In genomic region chr9:29519181-29519580, GRCm38 (mm10) we compare ENCODE assay signal across 17 mouse cellular contexts.
DNase-seq lines count a peak whose midpoint lies in the region; ATAC-seq and TF ChIP-seq lines count a peak whose summit lies in the region.
"Had no signal": no experiment of that assay in that cellular context is flagged by ENCODE, and none has a peak within 500 bp of the region (broad histone marks: within the 10 kb centered on the region; RNA-seq: fewer than 3 reads in every experiment).

No protein-coding gene starts in this region.

- DNase-seq in layer of hippocampus, adult 2 months (ENCODE audit: low spot score in 2 of 2) = no peak
- no peak for DNase-seq in layer of hippocampus, adult 8-10 months (ENCODE audit: low spot score in 2 of 2)
- peak; percentile 11 for DNase-seq in right cerebral cortex, postnatal 25 days
- no peak for DNase-seq in right cerebral cortex, postnatal 4 days
- DNase-seq in retina, adult 2 months (ENCODE audit: low read depth, low spot score) = peak; percentile 78
- no peak for DNase-seq in embryo, embryonic 10 days (ENCODE audit: low spot score)
- DNase-seq in gastrocnemius, postnatal 4 days (ENCODE audit: low spot score in 2 of 2) = no peak
- DNase-seq: adrenal gland, postnatal 10 days; cerebellum, adult 18-20 months; cerebellum, postnatal 36 days; gastrocnemius, postnatal 10 days; heart, postnatal 36 days had no signal

- no peak overlapping the region for H3K9ac ChIP-seq in heart, embryonic 12.5 days
- H3K9ac ChIP-seq: heart, embryonic 13.5 days; hindbrain, embryonic 15.5 days had no signal

- no peaks in the 10 kb centered on the region for H3K9me3 ChIP-seq in heart, embryonic 12.5 days (replicated peaks)
- H3K9me3 ChIP-seq: embryonic facial prominence, embryonic 10.5 days; heart, embryonic 13.5 days; hindbrain, embryonic 15.5 days had no signal

- H3K4me1 ChIP-seq in heart, embryonic 12.5 days (replicated peaks) = no peaks in the 10 kb centered on the region
- H3K4me1 ChIP-seq: embryonic facial prominence, embryonic 10.5 days had no signal

- no peak overlapping the region for H3K4me3 ChIP-seq in layer of hippocampus, adult 2 months
- H3K4me3 ChIP-seq in heart, embryonic 12.5 days = no peak overlapping the region
- H3K4me3 ChIP-seq: embryonic facial prominence, embryonic 10.5 days; heart, embryonic 13.5 days; hindbrain, embryonic 15.5 days had no signal

- peak overlapping the region; percentile 18; the same call in 1 of the 2 replicates for H3K27ac ChIP-seq in layer of hippocampus, adult 2 months
- H3K27ac ChIP-seq in heart, embryonic 12.5 days (ENCODE audit: poor library complexity, severe bottlenecking) = no peak overlapping the region
- H3K27ac ChIP-seq: embryonic facial prominence, embryonic 10.5 days; heart, embryonic 13.5 days; hindbrain, embryonic 15.5 days had no signal

- no peaks in the 10 kb centered on the region for H3K27me3 ChIP-seq in heart, embryonic 12.5 days (replicated peaks)
- H3K27me3 ChIP-seq: heart, embryonic 13.5 days; hindbrain, embryonic 15.5 days had no signal

- 69% methylated on average over 2 of the region's 2 CpGs for WGBS in heart, embryonic 12.5 days

- no peak for ATAC-seq in heart, embryonic 12.5 days (ENCODE audit: insufficient number of reproducible peaks, low FRiP score)
- ATAC-seq: forebrain, embryonic 14.5 days had no signal

- TF ChIP-seq CTCF in layer of hippocampus, adult 2 months (conservative IDR thresholded peaks at IDR 0.05) = no peak

- no peaks in the 10 kb centered on the region for H3K36me3 ChIP-seq in heart, embryonic 12.5 days
- H3K36me3 ChIP-seq: embryonic facial prominence, embryonic 10.5 days; heart, embryonic 13.5 days; hindbrain, embryonic 15.5 days had no signal

- H3K4me2 ChIP-seq in heart, embryonic 12.5 days = no peak overlapping the region
- H3K4me2 ChIP-seq: heart, embryonic 13.5 days; hindbrain, embryonic 15.5 days had no signal

Comparison
In these comparisons a context has a peak if more than half of its experiments do, and no peak if none do; other contexts are left out.
1. DNase-seq: peak in right cerebral cortex, postnatal 25 days (single experiment) and retina, adult 2 months (single experiment); none in layer of hippocampus, adult 2 months (0 of 2), layer of hippocampus, adult 8-10 months (0 of 2), right cerebral cortex, postnatal 4 days (single experiment), embryo, embryonic 10 days (single experiment) and gastrocnemius, postnatal 4 days (0 of 2).